Mouse (Mus musculus) liver, embryonic 13.5 days (tissue): ENCODE results near the gene Tbc1d5. TPM values are rescaled to one million over a fixed set of nuclear protein-coding genes. Genes with fewer than 3 reads are reported as not detected.

Experiments
- ATAC-seq: fragments of 200-750 bp; cut with Nextera tagmentation; 2 replicates; pipeline ENCODE4 v1.8.0; 2017; ENCODE audit warnings: low read depth, mild to moderate bottlenecking, moderate number of reproducible peaks, moderate library complexity
- DNase-seq: peaks from one replicate; pipeline ENCODE4 v3.0.0; 2022
- H3K27ac ChIP-seq: fragments of 300-500 bp; sonication (generic); 2 replicates; pipeline ENCODE4 v1.5.1; 2015; ENCODE audit warnings: moderate library complexity, mild to moderate bottlenecking, inconsistent platforms
- H3K27me3 ChIP-seq: fragments of 300-500 bp; sonication (generic); 2 replicates; pipeline ENCODE4 v1.6.1; 2015; ENCODE audit warnings: mild to moderate bottlenecking, inconsistent platforms
- H3K36me3 ChIP-seq: fragments of 300-500 bp; sonication (generic); 2 replicates; pipeline ENCODE4 v1.6.1; 2015; ENCODE audit warnings: mild to moderate bottlenecking, inconsistent platforms
- H3K4me1 ChIP-seq: fragments of 300-500 bp; sonication (generic); replicated peaks from 2 replicates; pipeline ENCODE4 v1.6.1; 2015; ENCODE audit warnings: inconsistent platforms
- H3K4me2 ChIP-seq: fragments of 300-500 bp; sonication (generic); 2 replicates; pipeline ENCODE4 v1.6.1; 2015; ENCODE audit warnings: inconsistent platforms, mild to moderate bottlenecking, moderate library complexity
- H3K4me3 ChIP-seq: fragments of 300-500 bp; sonication (generic); replicated peaks from 2 replicates; pipeline ENCODE4 v1.5.1; 2015; ENCODE audit warnings: mild to moderate bottlenecking, inconsistent platforms
- H3K9ac ChIP-seq: fragments of 300-500 bp; sonication (generic); 2 replicates; pipeline ENCODE4 v1.6.1; 2015; ENCODE audit warnings: mild to moderate bottlenecking, inconsistent platforms
- H3K9me3 ChIP-seq: fragments of 300-500 bp; sonication (generic); replicated peaks from 2 replicates; pipeline ENCODE4 v1.6.1; 2016; ENCODE audit warnings: inconsistent platforms
- WGBS: fragments of 180-500 bp; shearing (Covaris S2); methylation state at CpG from one replicate; pipeline ENCODE4 v1.1.7; 2015; ENCODE audit not compliant: insufficient replicate concordance; 5-methylcytosine and 5-hydroxymethylcytosine counted together
- polyA plus RNA-seq: library from polyadenylated mRNA; unstranded; fragments of >200 nt; fragmentation: Nextera tagmentation; extraction: Ambion mirVana; gene quantifications from 2 replicates; pipeline ENCODE4 v1.2.1, GENCODE M21; 2015

Tbc1d5 gene
- polyA plus RNA-seq, 1 experiment from 2014 or later, result 3.6 TPM

- WGBS, result under 1% methylated on average over 57 of the region's 59 CpGs
- no peaks in the 10 kb centered on the region for H3K36me3 ChIP-seq
- H3K9ac ChIP-seq, result peak overlapping the region; percentile 94
- no peaks in the 10 kb centered on the region for H3K27me3 ChIP-seq
- DNase-seq (peak; percentile 59), ATAC-seq (peak; percentile 80)
- H3K4me3 ChIP-seq, result peak overlapping the region; percentile 85
- no peaks in the 10 kb centered on the region for H3K9me3 ChIP-seq
- peak overlapping the region; percentile 88 for H3K4me2 ChIP-seq
- peaks cover 16% of the 10 kb centered on the region for H3K4me1 ChIP-seq
- H3K27ac ChIP-seq, result peak overlapping the region; percentile 95
Measured at GRCm38 (mm10) chr17:51178491-51179194, 509 bp downstream of the Tbc1d5 start.

- peak overlapping the region; percentile 85 for H3K4me3 ChIP-seq
- DNase-seq (no peak), ATAC-seq (no peak)
- H3K27me3 ChIP-seq, result no peaks in the 10 kb centered on the region
- H3K36me3 ChIP-seq, result no peaks in the 10 kb centered on the region
- H3K4me1 ChIP-seq, result peaks cover 16% of the 10 kb centered on the region
- H3K27ac ChIP-seq, result peak overlapping the region; percentile 95
- 28% methylated on average over 6 of the region's 6 CpGs for WGBS
- peak overlapping the region; percentile 94 for H3K9ac ChIP-seq
- no peaks in the 10 kb centered on the region for H3K9me3 ChIP-seq
- H3K4me2 ChIP-seq, result peak overlapping the region; percentile 88
Measured at GRCm38 (mm10) chr17:51177923-51178322, 1.2 kb downstream of the Tbc1d5 start.

GRCm38 (mm10) chr17:51172332-51172731 lies 6.8 kb downstream of the Tbc1d5 start:
- Histone ChIP-seq H3K36me3 (no peaks in the 10 kb centered on the region), H3K4me3 (no peak overlapping the region), H3K4me2 (no peak overlapping the region), H3K4me1 (peaks cover 9% of the 10 kb centered on the region), H3K9me3 (no peaks in the 10 kb centered on the region), H3K27me3 (no peaks in the 10 kb centered on the region), H3K27ac (no peak overlapping the region), H3K9ac (no peak overlapping the region)
- 68% methylated on average over 1 of the region's 1 CpGs for WGBS
- ATAC-seq (no peak), DNase-seq (no peak)

- Histone ChIP-seq H3K4me3 (no peak overlapping the region), H3K4me1 (peaks cover 7% of the 10 kb centered on the region), H3K9me3 (no peaks in the 10 kb centered on the region), H3K9ac (no peak overlapping the region), H3K27me3 (no peaks in the 10 kb centered on the region), H3K4me2 (no peak overlapping the region), H3K27ac (no peak overlapping the region), H3K36me3 (no peaks in the 10 kb centered on the region)
- WGBS, result 64% methylated on average over 3 of the region's 3 CpGs
- no peak for DNase-seq
- no peak for ATAC-seq
Measured at GRCm38 (mm10) chr17:51171504-51171903, 7.6 kb downstream of the Tbc1d5 start.

DNA sequence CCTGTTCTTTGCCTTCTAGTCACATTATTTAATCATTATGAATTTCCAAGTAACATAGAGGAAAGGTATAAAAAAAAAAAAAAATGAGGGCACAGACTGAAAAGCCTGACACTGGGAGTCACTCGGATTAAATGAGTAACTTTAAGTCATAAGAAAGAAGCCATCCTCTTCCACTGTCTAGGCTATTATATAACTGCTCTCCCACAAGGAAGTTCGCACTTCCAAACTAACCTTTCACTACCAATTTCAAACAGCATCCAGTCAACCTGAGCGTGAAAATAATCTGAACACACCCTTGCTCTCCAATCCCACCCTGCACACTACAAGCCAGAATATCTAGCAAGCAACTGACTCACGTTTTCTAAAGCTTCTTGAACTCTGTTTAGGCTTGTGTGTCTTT lies 9.2 kb downstream of the Tbc1d5 start:
- ATAC-seq, result no peak
- no peak overlapping the region for H3K4me3 ChIP-seq
- no peaks in the 10 kb centered on the region for H3K9me3 ChIP-seq
- H3K36me3 ChIP-seq, result no peaks in the 10 kb centered on the region
- 69% methylated on average over 4 of the region's 4 CpGs for WGBS
- no peak overlapping the region for H3K4me2 ChIP-seq
- H3K27ac ChIP-seq, result no peak overlapping the region
- H3K27me3 ChIP-seq, result no peaks in the 10 kb centered on the region
- H3K9ac ChIP-seq, result no peak overlapping the region
- DNase-seq, result no peak
- H3K4me1 ChIP-seq, result peaks cover 7% of the 10 kb centered on the region

GRCm38 (mm10) chr17:51162366-51162765 lies 16.8 kb downstream of the Tbc1d5 start:
- H3K27ac ChIP-seq, result no peak overlapping the region
- H3K9me3 ChIP-seq, result no peaks in the 10 kb centered on the region
- H3K4me2 ChIP-seq, result no peak overlapping the region
- H3K4me3 ChIP-seq, result no peak overlapping the region
- ATAC-seq, result no peak
- H3K4me1 ChIP-seq, result peaks cover 4% of the 10 kb centered on the region; the same call in 1 of the 2 replicates
- H3K27me3 ChIP-seq, result no peaks in the 10 kb centered on the region
- H3K9ac ChIP-seq, result no peak overlapping the region
- H3K36me3 ChIP-seq, result no peaks in the 10 kb centered on the region
- DNase-seq, result no peak

DNA sequence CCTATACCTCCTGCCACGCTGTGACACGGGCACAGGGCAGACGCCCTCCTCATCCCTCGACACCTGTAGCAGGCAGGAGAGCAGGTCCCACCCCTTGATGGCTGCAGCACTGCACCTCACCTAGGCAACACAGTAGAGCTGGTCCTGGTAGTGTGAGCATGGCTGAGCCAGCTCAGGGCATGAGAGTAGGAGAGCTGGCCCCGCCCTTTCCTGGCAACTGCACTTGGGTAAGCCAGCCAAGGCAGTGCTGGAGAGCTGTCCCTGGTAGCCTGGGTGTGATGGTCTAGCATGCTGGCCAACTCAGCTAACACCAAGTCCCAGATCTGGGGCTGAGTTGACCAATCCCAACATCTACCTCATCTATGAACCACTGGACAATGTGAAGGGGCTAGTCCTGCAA lies 19.9 kb downstream of the Tbc1d5 start:
- DNase-seq (no peak), ATAC-seq (peak; percentile 55; the same call in 1 of the 2 replicates)

DNA sequence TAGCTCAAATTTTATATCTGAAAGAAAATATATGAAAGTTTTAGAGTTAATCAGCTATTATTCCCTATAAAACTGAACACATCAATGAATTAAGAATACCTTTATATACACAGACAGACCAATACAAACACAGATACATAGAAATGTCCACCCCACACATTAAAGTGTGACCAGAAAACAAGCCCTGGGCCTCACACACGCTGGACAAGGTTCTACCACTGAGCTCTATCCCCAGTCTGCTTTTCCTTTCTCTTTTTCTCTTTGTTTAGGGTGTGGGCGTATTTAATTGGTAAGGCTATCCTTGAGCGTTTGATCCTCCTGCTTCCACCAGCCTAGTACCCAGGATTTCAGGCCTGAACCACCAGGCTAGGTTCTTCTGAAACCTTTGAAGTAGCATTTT lies 28.2 kb downstream of the Tbc1d5 start:
- no peak overlapping the region for H3K9ac ChIP-seq
- no peaks in the 10 kb centered on the region for H3K9me3 ChIP-seq
- H3K4me1 ChIP-seq, result no peaks in the 10 kb centered on the region
- no peak for DNase-seq
- WGBS, result 66% methylated on average over 3 of the region's 3 CpGs
- H3K27me3 ChIP-seq, result no peaks in the 10 kb centered on the region
- H3K36me3 ChIP-seq, result no peaks in the 10 kb centered on the region
- H3K27ac ChIP-seq, result no peak overlapping the region
- H3K4me2 ChIP-seq, result no peak overlapping the region
- no peak for ATAC-seq
- H3K4me3 ChIP-seq, result no peak overlapping the region

More for the DNA sequence above, 19.9 kb downstream of the Tbc1d5 start:
- Histone ChIP-seq H3K4me1 (peaks cover 4% of the 10 kb centered on the region; the same call in 1 of the 2 replicates), H3K27ac (no peak overlapping the region), H3K9ac (no peak overlapping the region), H3K4me2 (no peak overlapping the region), H3K36me3 (no peaks in the 10 kb centered on the region), H3K27me3 (no peaks in the 10 kb centered on the region), H3K9me3 (no peaks in the 10 kb centered on the region), H3K4me3 (no peak overlapping the region)
- WGBS, result 82% methylated on average over 5 of the region's 5 CpGs

- no peak overlapping the region for H3K9ac ChIP-seq
- H3K36me3 ChIP-seq, result no peaks in the 10 kb centered on the region
- no peaks in the 10 kb centered on the region for H3K4me1 ChIP-seq
- H3K4me3 ChIP-seq, result no peak overlapping the region
- H3K9me3 ChIP-seq, result no peaks in the 10 kb centered on the region
- DNase-seq, result no peak
- 77% methylated on average over 4 of the region's 4 CpGs for WGBS
- no peak for ATAC-seq
- no peak overlapping the region for H3K27ac ChIP-seq
- H3K27me3 ChIP-seq, result no peaks in the 10 kb centered on the region
- H3K4me2 ChIP-seq, result no peak overlapping the region
Measured at GRCm38 (mm10) chr17:51144983-51145382, 34.2 kb downstream of the Tbc1d5 start.

DNA sequence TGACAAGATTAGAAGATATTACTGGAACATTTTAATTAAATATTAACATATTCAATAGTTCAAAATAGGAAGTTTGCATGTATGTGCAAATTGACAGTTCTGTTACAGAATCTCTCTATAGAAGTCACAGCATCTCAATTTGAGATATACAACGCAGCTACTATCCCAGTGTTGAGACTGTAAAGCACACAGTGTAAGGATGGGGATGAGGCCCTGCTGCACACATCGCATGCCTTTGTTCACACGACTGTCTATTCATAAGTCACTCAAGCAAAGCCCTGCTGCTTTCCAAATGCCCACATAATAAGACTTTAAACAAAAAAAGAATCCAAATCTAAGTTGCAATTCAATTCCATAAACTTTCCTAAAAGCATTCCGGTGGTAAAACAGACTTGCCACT lies 37.1 kb downstream of the Tbc1d5 start:
- H3K27ac ChIP-seq, result no peak overlapping the region
- WGBS, result 83% methylated on average over 4 of the region's 4 CpGs
- ATAC-seq, result no peak
- no peaks in the 10 kb centered on the region for H3K36me3 ChIP-seq
- no peaks in the 10 kb centered on the region for H3K4me1 ChIP-seq
- H3K4me2 ChIP-seq, result no peak overlapping the region
- no peaks in the 10 kb centered on the region for H3K9me3 ChIP-seq
- no peak for DNase-seq
- no peak overlapping the region for H3K4me3 ChIP-seq
- H3K9ac ChIP-seq, result no peak overlapping the region
- H3K27me3 ChIP-seq, result no peaks in the 10 kb centered on the region

DNA sequence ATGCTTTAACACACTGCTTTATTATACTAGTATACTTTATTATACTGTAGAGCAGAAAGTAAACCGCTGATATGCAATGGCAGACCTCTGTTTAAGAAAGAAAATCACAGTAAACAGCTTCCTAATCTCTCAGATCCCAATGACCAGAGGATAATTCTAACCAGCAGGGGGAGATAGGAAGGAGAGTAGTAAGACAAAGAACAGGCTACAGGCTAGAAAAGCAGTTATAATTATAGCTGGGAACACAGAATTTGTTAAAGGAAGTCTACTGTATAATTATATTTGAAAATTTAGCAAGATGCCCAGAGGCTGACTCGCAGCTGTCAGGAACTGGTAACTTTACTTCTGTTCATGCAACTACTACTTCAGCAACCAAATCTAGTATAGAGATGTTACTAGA lies 68.0 kb downstream of the Tbc1d5 start:
- Histone ChIP-seq H3K4me1 (no peaks in the 10 kb centered on the region), H3K9ac (no peak overlapping the region), H3K4me2 (no peak overlapping the region), H3K36me3 (no peaks in the 10 kb centered on the region; the same call in 1 of the 2 replicates), H3K4me3 (no peak overlapping the region), H3K27me3 (no peaks in the 10 kb centered on the region), H3K27ac (no peak overlapping the region), H3K9me3 (no peaks in the 10 kb centered on the region)
- 55% methylated on average over 2 of the region's 2 CpGs for WGBS
- ATAC-seq (no peak), DNase-seq (no peak)

GRCm38 (mm10) chr17:51104294-51104693 lies 74.9 kb downstream of the Tbc1d5 start:
- DNase-seq, result no peak
- Histone ChIP-seq H3K9ac (no peak overlapping the region), H3K4me3 (no peak overlapping the region), H3K4me1 (no peaks in the 10 kb centered on the region), H3K27ac (no peak overlapping the region), H3K4me2 (no peak overlapping the region), H3K36me3 (no peaks in the 10 kb centered on the region; the same call in 1 of the 2 replicates), H3K9me3 (no peaks in the 10 kb centered on the region; the same call in 1 of the 2 replicates), H3K27me3 (no peaks in the 10 kb centered on the region)
- WGBS, result 50% methylated on average over 1 of the region's 1 CpGs
- ATAC-seq, result no peak
